Mouse (Mus musculus): ENCODE data around the gene Tmc2.

The Tmc2 gene

GRCm38 (mm10) chr2:130256762-130257161 lies 61.8 kb downstream of the Tmc2 start:
- DNase-seq (ENCODE audit: low spot score) = no peak

- no peak for DNase-seq (ENCODE audit: low spot score)
Measured at GRCm38 (mm10) chr2:130260822-130261221, 65.8 kb downstream of the Tmc2 start.

GRCm38 (mm10) chr2:130261914-130262313 lies 66.9 kb downstream of the Tmc2 start:
- DNase-seq (ENCODE audit: low spot score) = no peak

GRCm38 (mm10) chr2:130262398-130262797 lies 67.4 kb downstream of the Tmc2 start:
- no peak for DNase-seq (ENCODE audit: low spot score)

GRCm38 (mm10) chr2:130265520-130265919 lies 70.5 kb downstream of the Tmc2 start:
- DNase-seq (ENCODE audit: low spot score) = no peak

GRCm38 (mm10) chr2:130268074-130268473 lies 73.1 kb downstream of the Tmc2 start:
- no peak for DNase-seq (ENCODE audit: low spot score)

- no peak for DNase-seq (ENCODE audit: low spot score)
Measured at GRCm38 (mm10) chr2:130273732-130274131, 78.7 kb downstream of the Tmc2 start.

- peak; percentile 99 for DNase-seq (ENCODE audit: low spot score)
Measured at GRCm38 (mm10) chr2:130274149-130274861, 79.3 kb downstream of the Tmc2 start, which contains the start of gene Nop56. TSS of gene Nop56 (plus strand) at chr2:130274430.

GRCm38 (mm10) chr2:130274862-130275261 lies 79.9 kb downstream of the Tmc2 start:
- no peak for DNase-seq (ENCODE audit: low spot score)

GRCm38 (mm10) chr2:130275649-130276048 lies 80.7 kb downstream of the Tmc2 start:
- peak; percentile 35 for DNase-seq (ENCODE audit: low spot score)

GRCm38 (mm10) chr2:130279600-130280091 lies 84.7 kb downstream of the Tmc2 start:
- DNase-seq (ENCODE audit: low spot score) = no peak

GRCm38 (mm10) chr2:130280224-130280623 lies 85.2 kb downstream of the Tmc2 start:
- DNase-seq (ENCODE audit: low spot score) = no peak

GRCm38 (mm10) chr2:130280818-130281217 lies 85.8 kb downstream of the Tmc2 start:
- no peak for DNase-seq (ENCODE audit: low spot score)

GRCm38 (mm10) chr2:130283854-130284654 lies 89.1 kb downstream of the Tmc2 start, which contains the start of gene Idh3b:
TSS of gene Idh3b (minus strand) at chr2:130284547.
- peak; percentile 88 for DNase-seq (ENCODE audit: low spot score)

GRCm38 (mm10) chr2:130289086-130289485 lies 94.1 kb downstream of the Tmc2 start:
- no peak for DNase-seq (ENCODE audit: low spot score)

- peak; percentile 47 for DNase-seq (ENCODE audit: low spot score)
Measured at GRCm38 (mm10) chr2:130291434-130291833, 96.4 kb downstream of the Tmc2 start.

- DNase-seq (ENCODE audit: low spot score) = no peak
Measured at GRCm38 (mm10) chr2:130293009-130293408, 98.0 kb downstream of the Tmc2 start.

GRCm38 (mm10) chr2:130293486-130293885 lies 98.5 kb downstream of the Tmc2 start:
- DNase-seq (ENCODE audit: low spot score) = no peak

GRCm38 (mm10) chr2:130294218-130294935 lies 99.4 kb downstream of the Tmc2 start:
- DNase-seq (ENCODE audit: low spot score) = no peak

GRCm38 (mm10) chr2:130294936-130295277 lies 99.9 kb downstream of the Tmc2 start, which contains the start of gene Ebf4:
TSS of gene Ebf4 (plus strand) at chr2:130295169.
- DNase-seq (ENCODE audit: low spot score) = peak; percentile 66

- DNase-seq (ENCODE audit: low spot score) = peak; percentile 66
Measured at GRCm38 (mm10) chr2:130295331-130296133, 100.5 kb downstream of the Tmc2 start.

Data from ovary, postnatal 36 days (tissue).